Mouse (Mus musculus) liver, embryonic 16.5 days (tissue): ENCODE data around the gene Retreg3. TPM values are rescaled to one million over a fixed set of nuclear protein-coding genes. Genes with fewer than 3 reads are reported as not detected.

Experiments
- ATAC-seq: fragments of 200-750 bp; cut with Nextera tagmentation; 2 replicates; pipeline ENCODE4 v1.8.0; 2017; ENCODE audit warnings: low read depth, mild to moderate bottlenecking, moderate number of reproducible peaks, moderate library complexity
- H3K27ac ChIP-seq: fragments of 300-500 bp; sonication (generic); 2 replicates; pipeline ENCODE4 v1.5.1; 2014; ENCODE audit warnings: mild to moderate bottlenecking, low read length
- H3K27me3 ChIP-seq: fragments of 300-500 bp; sonication (generic); 2 replicates; pipeline ENCODE4 v1.6.1; 2014; ENCODE audit warnings: low read depth, low read length, mixed read lengths; ENCODE audit not compliant: control insufficient read depth, insufficient read depth
- H3K36me3 ChIP-seq: fragments of 300-500 bp; sonication (generic); 2 replicates; pipeline ENCODE4 v1.6.1; 2014; ENCODE audit warnings: mild to moderate bottlenecking; ENCODE audit not compliant: control insufficient read depth, insufficient read depth
- H3K4me1 ChIP-seq: fragments of 300-500 bp; sonication (generic); 2 replicates; pipeline ENCODE4 v1.6.1; 2014; ENCODE audit warnings: low read depth, low read length, mixed read lengths; ENCODE audit not compliant: control insufficient read depth
- H3K4me2 ChIP-seq: fragments of 300-500 bp; sonication (generic); 2 replicates; pipeline ENCODE4 v1.6.1; 2014; ENCODE audit warnings: low read depth, low read length, mixed read lengths
- H3K4me3 ChIP-seq: fragments of 300-500 bp; sonication (generic); 2 replicates; pipeline ENCODE4 v1.5.1; 2014; ENCODE audit warnings: low read depth, mild to moderate bottlenecking, low read length
- H3K9ac ChIP-seq: fragments of 300-500 bp; sonication (generic); 2 replicates; pipeline ENCODE4 v1.6.1; 2014; ENCODE audit warnings: low read depth, low read length
- H3K9me3 ChIP-seq: fragments of 300-500 bp; sonication (generic); replicated peaks from 2 replicates; pipeline ENCODE4 v1.6.1; 2016; ENCODE audit warnings: low read length; ENCODE audit not compliant: control insufficient read depth
- WGBS: fragments of 180-500 bp; shearing (Covaris S2); extraction: QIAGEN DNeasy Blood & Tissue Kit; methylation state at CpG from one replicate; pipeline ENCODE4 v1.1.7; 2014; ENCODE audit not compliant: insufficient replicate concordance; 5-methylcytosine and 5-hydroxymethylcytosine counted together
- polyA plus RNA-seq: library from polyadenylated mRNA; unstranded; fragments of >200 nt; fragmentation: Nextera tagmentation; extraction: Ambion mirVana; gene quantifications from 2 replicates; pipeline ENCODE4 v1.2.1, GENCODE M21; 2015

The Retreg3 gene
- polyA plus RNA-seq, 1 experiment from 2014 or later, result 11.9 TPM

DNA sequence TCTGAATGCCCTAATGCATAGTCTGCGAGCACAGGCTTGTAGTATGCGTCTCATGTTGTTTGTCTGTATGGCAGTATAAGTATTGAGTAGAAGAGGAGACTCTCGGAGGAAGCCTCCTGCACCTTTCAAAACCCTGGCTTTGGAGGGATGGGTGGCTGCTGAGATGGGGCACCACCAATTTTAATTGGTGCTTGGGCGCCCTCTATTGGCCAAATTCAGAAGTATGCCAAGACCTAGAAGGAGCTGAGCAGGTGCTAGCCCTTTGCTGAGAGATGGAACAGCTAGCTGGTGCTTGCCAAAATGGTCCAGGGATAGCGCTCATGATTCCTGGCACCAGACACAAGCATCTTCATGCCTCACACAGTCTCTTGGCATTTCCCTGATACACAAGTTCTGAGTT is 61.8 kb downstream of the Retreg3 start:
- 24% methylated on average over 5 of the region's 5 CpGs for WGBS
- peaks cover 3% of the 10 kb centered on the region; the same call in 1 of the 2 replicates for H3K9me3 ChIP-seq
- ATAC-seq, result 0 out of 2 replicates have a peak, but pooled peaks have one; percentile 33
- no peak overlapping the region for H3K4me3 ChIP-seq
- peaks cover 20% of the 10 kb centered on the region for H3K4me1 ChIP-seq
- peaks cover 29% of the 10 kb centered on the region for H3K36me3 ChIP-seq
- no peak overlapping the region for H3K27ac ChIP-seq
- H3K27me3 ChIP-seq, result no peaks in the 10 kb centered on the region
- H3K4me2 ChIP-seq, result no peak overlapping the region
- no peak overlapping the region for H3K9ac ChIP-seq

DNA sequence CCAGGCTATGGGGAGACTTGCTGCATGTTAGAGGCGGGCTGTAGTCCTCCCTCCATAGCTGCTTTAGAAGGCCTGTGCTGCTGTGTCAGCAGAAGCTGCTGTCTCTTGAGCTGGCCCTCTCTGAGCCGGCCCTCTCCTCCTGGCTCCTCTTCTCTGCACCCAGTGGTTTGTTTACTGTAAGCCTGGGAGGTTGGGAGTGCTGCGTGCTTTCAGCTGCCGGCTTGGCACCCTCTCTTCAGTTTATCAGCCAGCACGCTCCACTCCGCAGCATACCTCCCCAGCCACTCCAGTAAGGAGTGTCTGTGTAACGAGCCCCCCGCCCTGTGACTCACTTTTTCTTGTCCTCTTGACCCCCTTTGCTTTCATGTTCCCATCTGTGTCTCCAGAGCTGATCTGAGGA is 62.8 kb downstream of the Retreg3 start:
- Histone ChIP-seq H3K27ac (no peak overlapping the region), H3K4me2 (no peak overlapping the region), H3K4me1 (peaks cover 10% of the 10 kb centered on the region)

DNA sequence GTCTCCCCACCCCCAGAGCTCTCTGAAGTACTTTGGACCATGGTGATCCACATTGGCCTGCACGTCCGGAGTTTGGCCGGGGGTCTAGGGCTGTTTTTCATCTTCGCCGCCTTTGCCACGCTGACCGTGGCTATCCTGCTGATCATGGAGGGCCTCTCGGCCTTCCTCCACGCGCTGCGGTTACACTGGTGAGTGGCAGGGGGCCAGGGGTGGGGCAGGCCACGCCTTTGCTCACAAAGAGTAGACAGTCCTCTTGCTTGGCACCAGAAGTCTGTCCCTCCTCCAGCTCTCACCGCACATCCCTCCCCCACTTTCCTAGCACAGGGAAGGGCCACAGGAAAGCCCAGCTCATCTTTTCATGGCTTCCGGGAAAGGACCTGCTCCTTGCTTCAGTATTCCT is 64.3 kb downstream of the Retreg3 start:
- Histone ChIP-seq H3K27ac (no peak overlapping the region), H3K9ac (no peak overlapping the region), H3K27me3 (no peaks in the 10 kb centered on the region), H3K4me2 (no peak overlapping the region), H3K4me1 (peaks cover 10% of the 10 kb centered on the region), H3K4me3 (no peak overlapping the region), H3K9me3 (peaks cover 3% of the 10 kb centered on the region; the same call in 1 of the 2 replicates), H3K36me3 (peaks cover 43% of the 10 kb centered on the region)
- 69% methylated on average over 14 of the region's 14 CpGs for whole genome bisulfite sequencing
- ATAC-seq, result no peak

More for the DNA sequence above, 62.8 kb downstream of the Retreg3 start:
- Histone ChIP-seq H3K9me3 (peaks cover 3% of the 10 kb centered on the region; the same call in 1 of the 2 replicates), H3K4me3 (no peak overlapping the region), H3K9ac (no peak overlapping the region), H3K27me3 (no peaks in the 10 kb centered on the region), H3K36me3 (peaks cover 33% of the 10 kb centered on the region)
- ATAC-seq, result no peak
- 61% methylated on average over 8 of the region's 8 CpGs for WGBS

- 97% methylated on average over 1 of the region's 1 CpGs for WGBS
- no peak for ATAC-seq
- H3K4me3 ChIP-seq, result no peak overlapping the region
- H3K4me1 ChIP-seq, result peaks cover 10% of the 10 kb centered on the region
- peaks cover 58% of the 10 kb centered on the region for H3K36me3 ChIP-seq
- H3K9ac ChIP-seq, result no peak overlapping the region
- no peak overlapping the region for H3K4me2 ChIP-seq
- no peak overlapping the region for H3K27ac ChIP-seq
- no peaks in the 10 kb centered on the region for H3K27me3 ChIP-seq
- H3K9me3 ChIP-seq, result peaks cover 3% of the 10 kb centered on the region; the same call in 1 of the 2 replicates
Measured at GRCm38 (mm10) chr11:101053974-101054373, 65.7 kb downstream of the Retreg3 start.

GRCm38 (mm10) chr11:101052751-101053473 is 66.8 kb downstream of the Retreg3 start:
- Histone ChIP-seq H3K9ac (no peak overlapping the region), H3K27me3 (no peaks in the 10 kb centered on the region), H3K27ac (0 out of 2 replicates have a peak overlapping the region, but pooled peaks have one; percentile 6), H3K36me3 (peaks cover 68% of the 10 kb centered on the region), H3K9me3 (peaks cover 3% of the 10 kb centered on the region; the same call in 1 of the 2 replicates), H3K4me3 (no peak overlapping the region), H3K4me1 (peaks cover 4% of the 10 kb centered on the region), H3K4me2 (no peak overlapping the region)
- ATAC-seq, result no peak
- 62% methylated on average over 10 of the region's 10 CpGs for WGBS

DNA sequence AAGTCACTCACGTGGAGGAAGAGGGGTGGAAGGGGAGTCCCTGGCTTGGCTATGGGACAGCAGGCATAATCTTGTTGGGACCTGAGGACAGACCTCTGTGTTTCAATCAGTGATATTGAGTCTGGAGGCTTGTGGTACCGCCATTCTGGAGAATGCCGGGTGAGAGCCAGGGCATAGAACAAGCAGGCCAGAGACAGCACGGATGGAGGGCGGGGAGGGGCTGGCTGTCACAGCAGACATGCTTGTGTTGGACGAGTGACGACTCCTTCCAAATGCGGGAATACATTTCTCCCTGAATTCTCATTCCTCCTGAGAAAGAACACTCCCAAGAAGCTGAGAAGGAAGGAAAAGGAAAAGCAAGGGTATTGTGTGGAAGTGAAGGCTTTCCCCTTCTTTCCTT is 68.1 kb downstream of the Retreg3 start:
- H3K36me3 ChIP-seq, result peaks cover 75% of the 10 kb centered on the region
- ATAC-seq, result no peak
- H3K4me2 ChIP-seq, result no peak overlapping the region
- H3K4me3 ChIP-seq, result no peak overlapping the region
- H3K27ac ChIP-seq, result no peak overlapping the region
- H3K9ac ChIP-seq, result no peak overlapping the region
- 84% methylated on average over 8 of the region's 8 CpGs for WGBS
- H3K27me3 ChIP-seq, result no peaks in the 10 kb centered on the region
- H3K4me1 ChIP-seq, result no peaks in the 10 kb centered on the region; the same call in 1 of the 2 replicates
- peaks cover 3% of the 10 kb centered on the region; the same call in 1 of the 2 replicates for H3K9me3 ChIP-seq

GRCm38 (mm10) chr11:101051051-101051493 is 68.6 kb downstream of the Retreg3 start:
- H3K36me3 ChIP-seq, result peaks cover 79% of the 10 kb centered on the region
- 86% methylated on average over 6 of the region's 6 CpGs for WGBS
- no peak for ATAC-seq
- H3K9me3 ChIP-seq, result peaks cover 3% of the 10 kb centered on the region; the same call in 1 of the 2 replicates
- no peak overlapping the region for H3K27ac ChIP-seq
- no peak overlapping the region for H3K9ac ChIP-seq
- no peaks in the 10 kb centered on the region; the same call in 1 of the 2 replicates for H3K4me1 ChIP-seq
- H3K4me2 ChIP-seq, result no peak overlapping the region
- no peak overlapping the region for H3K4me3 ChIP-seq
- H3K27me3 ChIP-seq, result no peaks in the 10 kb centered on the region

DNA sequence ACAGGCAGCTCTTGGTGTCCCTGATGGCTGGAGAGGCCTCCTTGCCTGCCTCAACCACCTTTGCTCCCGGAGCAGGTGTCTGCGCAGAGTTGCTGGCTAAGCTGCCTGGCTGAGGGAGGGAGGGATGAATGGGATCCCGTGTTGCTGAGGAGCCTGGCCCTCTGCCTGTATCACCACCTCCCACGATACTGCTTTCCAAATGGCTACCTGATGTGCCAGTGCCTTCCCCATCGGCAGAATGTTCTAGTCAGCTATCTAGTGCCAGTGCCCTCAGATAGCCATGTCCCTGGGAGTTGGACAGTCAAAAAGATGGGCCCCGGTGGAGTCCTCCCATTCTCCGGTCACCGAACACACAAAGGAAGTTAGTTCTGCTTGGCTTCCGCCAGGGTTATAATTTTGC is 69.3 kb downstream of the Retreg3 start:
- 89% methylated on average over 9 of the region's 9 CpGs for WGBS
- Histone ChIP-seq H3K9ac (no peak overlapping the region), H3K27ac (no peak overlapping the region), H3K4me2 (no peak overlapping the region), H3K36me3 (peaks cover 79% of the 10 kb centered on the region), H3K4me3 (no peak overlapping the region), H3K4me1 (no peaks in the 10 kb centered on the region; the same call in 1 of the 2 replicates), H3K27me3 (no peaks in the 10 kb centered on the region), H3K9me3 (peaks cover 3% of the 10 kb centered on the region; the same call in 1 of the 2 replicates)
- ATAC-seq, result no peak

GRCm38 (mm10) chr11:101047502-101047901 is 72.2 kb downstream of the Retreg3 start:
- no peak for ATAC-seq
- Histone ChIP-seq H3K36me3 (peaks cover 89% of the 10 kb centered on the region), H3K4me1 (no peaks in the 10 kb centered on the region), H3K4me3 (no peak overlapping the region), H3K9me3 (no peaks in the 10 kb centered on the region), H3K4me2 (no peak overlapping the region), H3K27ac (no peak overlapping the region), H3K9ac (no peak overlapping the region), H3K27me3 (no peaks in the 10 kb centered on the region)
- WGBS, result 56% methylated on average over 3 of the region's 3 CpGs
